Mouse (Mus musculus) stomach, postnatal 0 days (tissue): ENCODE results near the gene Mfsd14a. TPM values are rescaled to one million over a fixed set of nuclear protein-coding genes. Genes with fewer than 3 reads are reported as not detected.
"Not testable (repeated sequence)": the region's sequence is repeated elsewhere in the genome, so short reads cannot be mapped to it uniquely, and the experiment has no call there.

Experiments
- ATAC-seq: fragments of 200-750 bp; cut with Nextera tagmentation; 2 replicates; pipeline ENCODE4 v1.8.0; 2017; ENCODE audit not compliant: low FRiP score, low TSS enrichment
- DNase-seq: peaks from one replicate; pipeline ENCODE4 v3.0.0-alpha.2; 2016; ENCODE audit warnings: low spot score
- H3K27ac ChIP-seq: fragments of 300-500 bp; sonication (generic); replicated peaks from 2 replicates; pipeline ENCODE4 v1.5.1; 2014; ENCODE audit warnings: mild to moderate bottlenecking, control low read depth
- H3K27me3 ChIP-seq: fragments of 300-500 bp; sonication (generic); 2 replicates; pipeline ENCODE4 v1.6.1; 2014; ENCODE audit warnings: low read length; ENCODE audit not compliant: control insufficient read depth, insufficient read depth
- H3K36me3 ChIP-seq: fragments of 300-500 bp; sonication (generic); 2 replicates; pipeline ENCODE4 v1.6.1; 2014; ENCODE audit warnings: low read length, mixed read lengths; ENCODE audit not compliant: control insufficient read depth, insufficient read depth
- H3K4me1 ChIP-seq: fragments of 300-500 bp; sonication (generic); replicated peaks from 2 replicates; pipeline ENCODE4 v1.6.1; 2014; ENCODE audit warnings: antibody characterized with exemption; ENCODE audit not compliant: control insufficient read depth, insufficient read depth
- H3K4me2 ChIP-seq: fragments of 300-500 bp; sonication (generic); replicated peaks from 2 replicates; pipeline ENCODE4 v1.6.1; 2014; ENCODE audit warnings: low read depth, mild to moderate bottlenecking, control low read depth, moderate library complexity
- H3K4me3 ChIP-seq: fragments of 300-500 bp; sonication (generic); 2 replicates; pipeline ENCODE4 v1.5.1; 2014; ENCODE audit warnings: low read depth, low read length, control low read depth
- H3K9ac ChIP-seq: fragments of 300-500 bp; sonication (generic); 2 replicates; pipeline ENCODE4 v1.6.1; 2014; ENCODE audit warnings: mild to moderate bottlenecking, low read length, control low read depth, mixed read lengths
- H3K9me3 ChIP-seq: fragments of 300-500 bp; sonication (generic); 2 replicates; pipeline ENCODE4 v1.6.1; 2016; ENCODE audit warnings: low read length; ENCODE audit not compliant: control insufficient read depth
- CTCF ChIP-seq: IDR thresholded peaks from 2 replicates; pipeline ENCODE4 v1.5.1; 2016; ENCODE audit warnings: antibody characterized with exemption, low read depth, mild to moderate bottlenecking, moderate library complexity
- EP300 ChIP-seq: optimal IDR thresholded peaks from 2 replicates; pipeline ENCODE3; 2016; ENCODE audit warnings: antibody characterized with exemption
- WGBS: fragments of 180-500 bp; shearing (Covaris S2); extraction: QIAGEN DNeasy Blood & Tissue Kit; methylation state at CpG from one replicate; pipeline ENCODE4 v1.1.7; 2014; 5-methylcytosine and 5-hydroxymethylcytosine counted together
- polyA plus RNA-seq: library from polyadenylated mRNA; unstranded; fragments of >200 nt; fragmentation: Nextera tagmentation; extraction: Ambion mirVana; gene quantifications from 2 replicates; pipeline ENCODE4 v1.2.1, GENCODE M21; 2015

Mfsd14a gene
- polyA plus RNA-seq, 1 experiment from 2014 or later: 50.4 TPM

DNA sequence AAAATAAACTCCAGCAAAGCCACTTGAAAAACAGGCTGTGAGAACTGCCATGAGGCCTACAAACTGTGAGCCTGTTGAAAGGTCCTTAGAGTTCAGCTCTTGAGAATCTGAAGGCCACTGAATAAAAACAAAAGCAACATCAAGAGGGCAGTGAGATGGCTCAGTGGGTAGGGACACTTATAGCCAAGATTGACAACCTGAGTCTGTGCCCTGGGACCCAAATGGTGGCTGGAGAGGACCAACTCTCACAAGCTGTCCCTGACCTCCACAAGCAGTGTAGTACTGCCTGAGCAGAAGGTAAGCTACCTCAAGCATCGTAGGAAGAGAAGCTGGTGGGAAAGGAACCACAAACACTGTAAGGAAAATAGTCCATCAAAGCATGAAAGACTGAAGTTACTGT, 18.7 kb upstream of the Mfsd14a start, which contains the start of gene Gm43191:
Gm43191 (minus strand) TSS at position 101 of the 400 bp plus-strand sequence.
- Histone ChIP-seq H3K27ac (no peak within 1 kb of the TSS), H3K4me1 (no peaks in the 10 kb centered on the region), H3K27me3 (no peaks in the 10 kb centered on the region), H3K36me3 (no peaks in the 10 kb centered on the region), H3K4me3 (no peak within 1 kb of the TSS), H3K9me3 (no peaks in the 10 kb centered on the region), H3K4me2 (no peak within 1 kb of the TSS), H3K9ac (no peak within 1 kb of the TSS)
- DNase-seq: no peak
- ATAC-seq: no peak
- TF ChIP-seq CTCF: no peak
- TF ChIP-seq EP300: no peak
- WGBS: 100% methylated on average over 1 of the region's 1 CpGs

- H3K36me3 ChIP-seq, DNase-seq, H3K4me1 ChIP-seq, H3K27me3 ChIP-seq, H3K27ac ChIP-seq, ATAC-seq, H3K9ac ChIP-seq, H3K4me3 ChIP-seq, H3K4me2 ChIP-seq, H3K9me3 ChIP-seq: not testable (repeated sequence)
- 90% methylated on average over 9 of the region's 9 CpGs for WGBS
These were observed 1.8 kb upstream of the Mfsd14a start for GRCm38 (mm10) chr3:116664281-116664680.

DNA sequence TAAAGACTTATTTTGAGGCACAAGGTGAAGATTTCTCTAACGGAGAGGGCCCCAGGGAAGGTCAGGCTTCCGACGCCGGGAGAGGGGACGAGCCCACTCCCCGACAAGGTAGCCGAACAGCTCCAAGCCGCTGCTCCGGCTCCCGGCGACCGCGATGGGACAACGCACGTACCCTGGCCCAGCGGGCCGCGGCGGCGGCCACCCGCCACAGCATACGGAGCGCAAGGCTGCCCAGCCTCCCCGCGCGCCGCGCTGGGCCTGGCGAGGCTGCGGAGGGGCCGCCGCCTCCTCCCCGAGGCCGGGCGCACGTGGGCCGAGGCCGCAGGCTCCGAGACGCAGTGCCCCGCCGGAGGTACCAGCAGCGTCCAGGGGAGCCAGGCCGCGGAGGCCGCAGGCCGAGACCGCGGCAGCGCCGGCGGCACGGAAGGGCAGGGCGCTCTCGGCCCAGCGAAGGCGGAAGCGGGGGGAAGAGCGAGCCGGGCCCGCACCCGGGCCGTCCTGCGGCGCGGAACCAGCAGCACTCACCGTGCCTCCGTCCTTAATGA, 535 bp downstream of the Mfsd14a start:
- TF ChIP-seq EP300: no peak
- no peak for TF ChIP-seq CTCF
- no peaks in the 10 kb centered on the region for H3K9me3 ChIP-seq
- H3K4me3 ChIP-seq: peak overlapping the region; percentile 95
- H3K4me2 ChIP-seq: peak overlapping the region; percentile 63
- no peaks in the 10 kb centered on the region for H3K27me3 ChIP-seq
- WGBS: under 1% methylated on average over 39 of the region's 68 CpGs
- no peaks in the 10 kb centered on the region for H3K36me3 ChIP-seq
- peak overlapping the region; percentile 95 for H3K9ac ChIP-seq
- DNase-seq: no peak
- H3K27ac ChIP-seq: peak overlapping the region; percentile 97
- ATAC-seq: peak; percentile 88
- H3K4me1 ChIP-seq: peaks cover 3% of the 10 kb centered on the region; the same call in 1 of the 2 replicates

DNA sequence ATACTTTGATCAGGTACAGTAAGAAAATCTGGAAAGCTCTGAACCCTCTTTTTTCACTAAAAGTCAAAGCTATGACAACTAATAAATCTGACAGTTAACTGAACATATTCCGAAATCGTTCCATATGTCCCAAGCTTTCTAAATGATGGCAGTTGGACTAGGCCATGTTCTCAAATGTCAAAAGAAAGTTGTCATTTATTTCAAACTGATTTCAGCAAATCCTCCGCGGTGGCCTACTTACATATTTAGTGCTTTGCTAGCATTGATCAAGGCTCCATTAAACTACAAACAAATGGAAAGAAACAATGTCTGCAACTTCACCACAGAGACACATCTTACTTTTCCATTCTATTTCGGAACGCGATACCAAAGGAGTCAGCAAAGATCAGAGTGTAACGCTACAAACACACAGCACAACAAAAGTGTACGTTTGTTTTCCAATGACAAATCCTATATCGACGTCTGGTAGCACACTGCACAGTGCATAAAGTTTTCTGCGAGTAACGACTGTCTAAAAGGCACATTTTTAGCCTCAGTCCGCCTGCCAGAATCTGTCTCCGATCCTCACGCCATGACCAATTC, 1.1 kb downstream of the Mfsd14a start:
- DNase-seq: no peak
- peak overlapping the region; percentile 95 for H3K4me3 ChIP-seq
- TF ChIP-seq EP300: no peak
- TF ChIP-seq CTCF: no peak

GRCm38 (mm10) chr3:116659856-116660430, 2.5 kb downstream of the Mfsd14a start:
- H3K4me2 ChIP-seq: no peak overlapping the region
- 81% methylated on average over 13 of the region's 13 CpGs for WGBS
- no peak overlapping the region for H3K27ac ChIP-seq
- H3K27me3 ChIP-seq: no peaks in the 10 kb centered on the region
- ATAC-seq (no peak), DNase-seq (no peak)
- no peaks in the 10 kb centered on the region for H3K36me3 ChIP-seq
- H3K4me3 ChIP-seq: no peak overlapping the region
- H3K9me3 ChIP-seq: no peaks in the 10 kb centered on the region
- peaks cover 3% of the 10 kb centered on the region; the same call in 1 of the 2 replicates for H3K4me1 ChIP-seq
- no peak for TF ChIP-seq CTCF
- TF ChIP-seq EP300: no peak
- no peak overlapping the region for H3K9ac ChIP-seq

More for the DNA sequence above, 1.1 kb downstream of the Mfsd14a start:
- no peaks in the 10 kb centered on the region for H3K36me3 ChIP-seq
- peak overlapping the region; percentile 97 for H3K27ac ChIP-seq
- H3K27me3 ChIP-seq: no peaks in the 10 kb centered on the region
- no peaks in the 10 kb centered on the region for H3K9me3 ChIP-seq
- H3K4me1 ChIP-seq: peaks cover 3% of the 10 kb centered on the region; the same call in 1 of the 2 replicates
- peak overlapping the region; percentile 95 for H3K9ac ChIP-seq
- peak overlapping the region; percentile 63 for H3K4me2 ChIP-seq
- no peak for ATAC-seq
- WGBS: 2% methylated on average over 16 of the region's 16 CpGs

GRCm38 (mm10) chr3:116658928-116659565, 3.4 kb downstream of the Mfsd14a start:
- ATAC-seq: no peak
- TF ChIP-seq CTCF (no peak), EP300 (no peak)
- Histone ChIP-seq H3K27me3 (no peaks in the 10 kb centered on the region), H3K4me3 (no peak overlapping the region), H3K9ac (no peak overlapping the region), H3K9me3 (no peaks in the 10 kb centered on the region), H3K4me1 (peaks cover 3% of the 10 kb centered on the region; the same call in 1 of the 2 replicates), H3K4me2 (no peak overlapping the region), H3K27ac (no peak overlapping the region), H3K36me3 (no peaks in the 10 kb centered on the region)
- 68% methylated on average over 15 of the region's 15 CpGs for WGBS
- no peak for DNase-seq
